Comparison of ENCODE assay signal across 10 mouse cellular contexts in genomic region chr12:33109531-33109930, GRCm38 (mm10). TPM values are rescaled to one million over a fixed set of nuclear protein-coding genes. Genes with fewer than 3 reads are reported as not detected.
DNase-seq lines count a peak whose midpoint lies in the region; ATAC-seq lines count a peak whose summit lies in the region.
"Had no signal": no experiment of that assay in that cellular context is flagged by ENCODE, and none has a peak within 500 bp of the region (broad histone marks: within the 10 kb centered on the region; RNA-seq: fewer than 3 reads in every experiment).

No protein-coding gene starts in this region.

- peaks cover 3% of the 10 kb centered on the region; the same call in 1 of the 2 replicates for H3K4me1 ChIP-seq in limb, embryonic 11.5 days (ENCODE audit: control insufficient read depth, insufficient read depth, low read length)
- H3K4me1 ChIP-seq in limb, embryonic 10.5 days: peaks cover 15% of the 10 kb centered on the region
- peaks cover 28% of the 10 kb centered on the region for H3K4me1 ChIP-seq in embryonic facial prominence, embryonic 15.5 days
- peaks cover 18% of the 10 kb centered on the region for H3K4me1 ChIP-seq in hindbrain, embryonic 14.5 days (replicated peaks; ENCODE audit: control insufficient read depth, insufficient read depth, low read length)
- H3K4me1 ChIP-seq in lung, embryonic 15.5 days: peaks cover 22% of the 10 kb centered on the region

- peak; percentile 47; the same call in 1 of the 2 replicates for ATAC-seq in limb, embryonic 11.5 days (ENCODE audit: insufficient number of reproducible peaks, low FRiP score, low TSS enrichment, low read depth)
- peak; percentile 60; the same call in 1 of the 2 replicates for ATAC-seq in embryonic facial prominence, embryonic 15.5 days (ENCODE audit: insufficient number of reproducible peaks, low FRiP score, low TSS enrichment, low read depth)
- peak; percentile 53 for ATAC-seq in hindbrain, embryonic 14.5 days (ENCODE audit: low FRiP score)
- ATAC-seq in lung, embryonic 15.5 days (ENCODE audit: borderline replicate concordance, extremely low read depth, low FRiP score, low TSS enrichment): peak; percentile 59; the same call in 1 of the 2 replicates

- no peaks in the 10 kb centered on the region for H3K27me3 ChIP-seq in limb, embryonic 11.5 days (ENCODE audit: control insufficient read depth, insufficient read depth, low read length)
- H3K27me3 ChIP-seq in limb, embryonic 10.5 days (ENCODE audit: low read depth, poor library complexity, severe bottlenecking): no peaks in the 10 kb centered on the region
- no peaks in the 10 kb centered on the region for H3K27me3 ChIP-seq in embryonic facial prominence, embryonic 15.5 days
- no peaks in the 10 kb centered on the region for H3K27me3 ChIP-seq in hindbrain, embryonic 14.5 days (ENCODE audit: control insufficient read depth, insufficient read depth, low read length)
- no peaks in the 10 kb centered on the region for H3K27me3 ChIP-seq in lung, embryonic 15.5 days
- H3K27me3 ChIP-seq: embryonic facial prominence, embryonic 13.5 days had no signal

- no peak overlapping the region for H3K27ac ChIP-seq in limb, embryonic 11.5 days (replicated peaks; ENCODE audit: low read depth, low read length)
- H3K27ac ChIP-seq in limb, embryonic 10.5 days: no peak overlapping the region
- no peak overlapping the region for H3K27ac ChIP-seq in embryonic facial prominence, embryonic 15.5 days (replicated peaks)
- no peak overlapping the region for H3K27ac ChIP-seq in hindbrain, embryonic 14.5 days
- no peak overlapping the region for H3K27ac ChIP-seq in lung, embryonic 15.5 days

- no peaks in the 10 kb centered on the region for H3K9me3 ChIP-seq in limb, embryonic 11.5 days (ENCODE audit: control insufficient read depth, low read length)
- H3K9me3 ChIP-seq in limb, embryonic 10.5 days (replicated peaks): no peaks in the 10 kb centered on the region
- H3K9me3 ChIP-seq in embryonic facial prominence, embryonic 15.5 days (replicated peaks): no peaks in the 10 kb centered on the region
- H3K9me3 ChIP-seq in hindbrain, embryonic 14.5 days (ENCODE audit: control insufficient read depth, low read length): no peaks in the 10 kb centered on the region
- no peaks in the 10 kb centered on the region for H3K9me3 ChIP-seq in lung, embryonic 15.5 days
- H3K9me3 ChIP-seq: embryonic facial prominence, embryonic 13.5 days had no signal

- H3K4me2 ChIP-seq in limb, embryonic 11.5 days (ENCODE audit: low read depth, severe bottlenecking): no peak overlapping the region
- no peak overlapping the region for H3K4me2 ChIP-seq in embryonic facial prominence, embryonic 15.5 days (replicated peaks)
- no peak overlapping the region for H3K4me2 ChIP-seq in hindbrain, embryonic 14.5 days (replicated peaks)
- no peak overlapping the region for H3K4me2 ChIP-seq in lung, embryonic 15.5 days
- H3K4me2 ChIP-seq: embryonic facial prominence, embryonic 13.5 days had no signal

- H3K36me3 ChIP-seq in limb, embryonic 11.5 days (ENCODE audit: control insufficient read depth, insufficient read depth, low read length): no peaks in the 10 kb centered on the region
- H3K36me3 ChIP-seq in limb, embryonic 10.5 days: no peaks in the 10 kb centered on the region
- H3K36me3 ChIP-seq in embryonic facial prominence, embryonic 15.5 days: no peaks in the 10 kb centered on the region
- no peaks in the 10 kb centered on the region for H3K36me3 ChIP-seq in hindbrain, embryonic 14.5 days (replicated peaks; ENCODE audit: control insufficient read depth, insufficient read depth)
- H3K36me3 ChIP-seq in lung, embryonic 15.5 days: no peaks in the 10 kb centered on the region
- H3K36me3 ChIP-seq: embryonic facial prominence, embryonic 13.5 days had no signal

- DNase-seq in limb, embryonic 11.5 days (ENCODE audit: low spot score): peak; percentile 28
- no peak for DNase-seq in limb, embryonic 10.5 days (ENCODE audit: low spot score)
- DNase-seq in NIH3T3 (ENCODE audit: low read depth): peak; percentile 81
- DNase-seq in hindbrain, embryonic 14.5 days (ENCODE audit: low spot score): no peak
- peak; percentile 64 for DNase-seq in skeletal muscle tissue, adult 2 months (ENCODE audit: low read depth, low spot score)
- DNase-seq in thymus, postnatal 10 days (ENCODE audit: low spot score in 2 of 2): no peak

- no peak overlapping the region for H3K4me3 ChIP-seq in limb, embryonic 11.5 days (ENCODE audit: low read depth, low read length)
- no peak overlapping the region for H3K4me3 ChIP-seq in limb, embryonic 10.5 days
- H3K4me3 ChIP-seq in embryonic facial prominence, embryonic 15.5 days (replicated peaks): no peak overlapping the region
- H3K4me3 ChIP-seq in hindbrain, embryonic 14.5 days (replicated peaks; ENCODE audit: low read length): no peak overlapping the region
- H3K4me3 ChIP-seq in lung, embryonic 15.5 days: no peak overlapping the region
- H3K4me3 ChIP-seq: embryonic facial prominence, embryonic 13.5 days had no signal

- H3K9ac ChIP-seq in limb, embryonic 11.5 days (ENCODE audit: low read length): no peak overlapping the region
- H3K9ac ChIP-seq in embryonic facial prominence, embryonic 15.5 days: no peak overlapping the region
- no peak overlapping the region for H3K9ac ChIP-seq in hindbrain, embryonic 14.5 days
- H3K9ac ChIP-seq in lung, embryonic 15.5 days: no peak overlapping the region
- H3K9ac ChIP-seq: embryonic facial prominence, embryonic 13.5 days had no signal

RNA-seq across cellular contexts. Expression of gene Cdhr3, which starts 16.9 kb away (rescaled TPM):
- not detected in 2 replicates for polyA plus RNA-seq in limb, embryonic 11.5 days (2014; fragmentation: Nextera tagmentation; extraction: Ambion mirVana)
- polyA plus RNA-seq in limb, embryonic 10.5 days (2016; fragmentation: Nextera tagmentation; extraction: Ambion mirVana): not detected in 2 replicates
- polyA plus RNA-seq in embryonic facial prominence, embryonic 15.5 days (2015; fragmentation: Nextera tagmentation; extraction: Ambion mirVana): 1.2 and 2.6 TPM in 2 replicates
- 0.32 and 0.61 TPM in 2 replicates for polyA plus RNA-seq in hindbrain, embryonic 14.5 days (2014; fragmentation: Nextera tagmentation; extraction: Ambion mirVana)
- 0.39 and 0.44 TPM in 2 replicates for polyA plus RNA-seq in lung, embryonic 15.5 days (2015; fragmentation: Nextera tagmentation; extraction: Ambion mirVana)
- polyA plus RNA-seq: embryonic facial prominence, embryonic 13.5 days; liver, embryonic 16.5 days had no signal

RNA-seq across cellular contexts. Expression of gene Atxn7l1, which starts 38.0 kb away (rescaled TPM):
- 18.8 and 19.6 TPM in 2 replicates for polyA plus RNA-seq in limb, embryonic 11.5 days (2014; fragmentation: Nextera tagmentation; extraction: Ambion mirVana)
- polyA plus RNA-seq in limb, embryonic 10.5 days (2016; fragmentation: Nextera tagmentation; extraction: Ambion mirVana): 11.0 and 11.7 TPM in 2 replicates
- polyA plus RNA-seq in embryonic facial prominence, embryonic 15.5 days (2015; fragmentation: Nextera tagmentation; extraction: Ambion mirVana): 12.7 and 14.9 TPM in 2 replicates
- polyA plus RNA-seq in hindbrain, embryonic 14.5 days (2014; fragmentation: Nextera tagmentation; extraction: Ambion mirVana): 25.7 and 27.5 TPM in 2 replicates
- polyA plus RNA-seq in lung, embryonic 15.5 days (2015; fragmentation: Nextera tagmentation; extraction: Ambion mirVana): 11.8 and 12.4 TPM in 2 replicates

Comparison
In these comparisons a context has a peak if more than half of its experiments do, and no peak if none do; other contexts are left out.
1. DNase-seq: peak in limb, embryonic 11.5 days (single experiment), NIH3T3 (single experiment) and skeletal muscle tissue, adult 2 months (single experiment); none in limb, embryonic 10.5 days (single experiment), hindbrain, embryonic 14.5 days (single experiment) and thymus, postnatal 10 days (0 of 2).
2. Peak in every context shown above with its lines, with median percentiles within 50 percentile points of each other: ATAC-seq.